Mouse (Mus musculus): ENCODE results near the gene Rfx3. TPM values are rescaled to one million over a fixed set of nuclear protein-coding genes. Genes with fewer than 3 reads are reported as not detected.

Rfx3 gene
- polyA plus RNA-seq, 1 experiment = 0.62 TPM

DNA sequence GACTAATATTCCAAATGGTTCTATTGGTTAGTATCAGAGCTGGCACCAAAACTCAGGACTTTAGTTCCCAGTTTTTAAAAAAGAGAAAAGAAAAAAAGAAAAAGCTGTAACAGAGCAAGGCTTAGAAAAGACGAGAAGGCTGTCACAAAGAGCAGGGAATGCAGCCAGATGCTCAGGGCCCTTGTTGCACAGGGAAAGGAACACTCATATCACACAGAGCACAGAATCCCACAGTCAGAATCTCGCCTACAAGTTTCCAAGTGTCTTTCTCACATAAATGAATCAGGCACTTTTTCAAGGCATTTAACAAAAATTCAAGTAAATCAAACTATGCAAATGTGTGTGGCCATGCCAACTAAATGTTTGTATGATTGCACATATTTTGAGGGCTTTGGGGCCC lies 94.5 kb downstream of the Rfx3 start:
- WGBS = 72% methylated on average over 2 of the region's 2 CpGs
- no peak for DNase-seq (ENCODE audit: low read depth, low spot score)

DNA sequence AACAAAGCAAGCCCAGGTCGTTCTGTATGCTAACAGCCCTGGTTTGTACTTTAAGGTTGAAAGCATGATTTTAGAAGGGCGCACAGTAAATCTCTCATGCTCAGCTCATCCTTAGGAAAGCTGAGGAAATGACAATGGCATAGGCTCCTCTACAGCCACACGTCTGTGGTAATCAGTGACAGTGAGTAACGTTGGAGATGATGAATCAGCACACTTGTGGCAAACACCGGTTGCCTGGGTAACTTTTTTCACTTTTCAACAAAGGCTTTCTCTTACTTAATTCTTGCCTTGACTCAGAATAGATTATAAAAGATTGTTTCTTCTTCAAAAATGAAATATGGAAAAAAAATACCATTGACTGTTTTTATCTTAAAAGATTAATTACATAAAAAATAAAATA lies 104.0 kb downstream of the Rfx3 start:
- DNase-seq (ENCODE audit: low read depth, low spot score) = no peak
- WGBS = 60% methylated on average over 5 of the region's 5 CpGs

GRCm38 (mm10) chr19:27905976-27906375 lies 105.0 kb downstream of the Rfx3 start:
- no peak for DNase-seq (ENCODE audit: low read depth, low spot score)
- 95% methylated on average over 9 of the region's 9 CpGs for WGBS

DNA sequence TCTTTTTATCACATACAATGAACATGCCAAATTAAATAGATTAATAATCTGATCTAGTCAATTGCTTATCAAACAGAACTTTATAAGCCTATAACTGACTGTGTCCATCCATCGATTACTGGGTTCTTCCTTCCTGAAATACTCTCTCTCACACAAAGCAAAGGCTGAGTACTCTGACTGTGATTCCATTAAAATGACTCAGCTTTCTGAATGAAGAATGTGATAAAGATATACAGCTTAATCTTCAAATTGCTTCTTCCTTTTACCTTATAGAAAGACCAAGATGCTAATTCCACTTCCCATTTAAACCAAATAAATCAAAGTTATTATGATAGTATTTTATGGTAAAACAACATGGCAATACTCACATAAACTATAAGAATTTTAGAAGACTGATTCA lies 105.8 kb downstream of the Rfx3 start:
- 43% methylated on average over 1 of the region's 1 CpGs for WGBS
- DNase-seq (ENCODE audit: low read depth, low spot score) = no peak

GRCm38 (mm10) chr19:27904655-27905054 lies 106.3 kb downstream of the Rfx3 start:
- DNase-seq (ENCODE audit: low read depth, low spot score) = peak; percentile 38
- WGBS = 33% methylated on average over 2 of the region's 2 CpGs

DNA sequence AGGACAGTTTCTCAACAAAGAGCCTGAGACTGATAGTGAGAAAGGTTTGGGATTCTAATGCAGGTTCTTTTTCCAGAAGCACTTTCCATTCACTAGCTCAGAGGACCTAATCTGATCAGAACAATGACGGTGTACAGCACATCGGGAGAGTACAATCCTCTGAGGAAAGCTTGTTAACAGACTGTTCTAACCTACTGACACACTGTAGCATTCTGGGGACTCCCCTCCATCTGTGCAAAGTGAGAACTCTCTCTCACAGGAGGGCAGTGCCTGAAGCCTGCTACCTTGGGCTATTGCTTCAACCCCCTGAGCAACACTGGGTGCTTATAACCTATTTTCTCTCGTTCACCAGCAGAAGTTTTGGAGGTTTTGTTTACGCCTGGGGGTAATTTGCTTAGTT lies 106.8 kb downstream of the Rfx3 start:
- no peak for DNase-seq (ENCODE audit: low read depth, low spot score)
- 41% methylated on average over 4 of the region's 4 CpGs for WGBS

DNA sequence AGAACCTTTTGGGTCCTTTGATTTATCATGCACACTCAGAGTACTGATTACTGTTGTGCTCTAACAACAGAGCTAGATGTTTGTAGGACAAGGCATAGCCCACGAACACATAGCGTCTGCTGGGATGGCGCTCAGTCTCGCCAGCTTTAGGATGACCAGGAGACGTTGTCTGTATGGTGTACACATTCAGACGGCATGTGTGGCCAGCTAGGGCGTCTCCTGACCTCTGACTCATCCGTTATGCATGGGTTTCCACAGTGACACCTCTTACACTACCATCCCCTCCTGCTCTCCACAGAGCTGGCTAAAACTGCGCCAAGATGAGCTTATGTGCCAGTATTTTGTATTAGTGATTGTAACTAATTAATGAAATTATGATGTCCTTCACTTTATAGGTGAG lies 108.4 kb downstream of the Rfx3 start:
- 68% methylated on average over 9 of the region's 9 CpGs for WGBS
- DNase-seq (ENCODE audit: low read depth, low spot score) = no peak

- WGBS = 36% methylated on average over 6 of the region's 6 CpGs
- DNase-seq (ENCODE audit: low read depth, low spot score) = peak; percentile 53
These were observed 109.3 kb downstream of the Rfx3 start for GRCm38 (mm10) chr19:27901693-27902092.

GRCm38 (mm10) chr19:27884520-27884919 lies 126.4 kb downstream of the Rfx3 start:
- WGBS = 86% methylated on average over 3 of the region's 3 CpGs
- no peak for DNase-seq (ENCODE audit: low read depth, low spot score)

DNA sequence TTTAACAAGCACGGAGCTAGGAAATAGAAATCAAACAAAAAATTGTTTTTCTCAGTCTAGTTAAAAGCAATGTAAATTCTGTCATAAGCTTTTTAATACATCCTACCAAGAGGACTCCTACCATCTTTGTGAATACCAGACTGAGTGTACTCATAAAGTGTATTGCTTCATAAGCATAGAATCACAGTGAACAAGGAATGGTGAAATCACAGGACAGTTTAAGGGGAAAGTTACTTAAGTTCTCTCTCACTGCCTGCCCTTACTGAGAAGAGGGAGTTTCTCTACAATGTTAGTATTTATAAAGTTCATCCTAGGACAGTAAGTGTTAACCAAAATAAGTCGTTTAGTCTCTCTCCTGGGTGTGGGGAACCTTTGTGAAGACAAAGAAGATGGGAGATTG lies 133.5 kb downstream of the Rfx3 start:
- no peak for DNase-seq (ENCODE audit: low read depth, low spot score)
- 76% methylated on average over 2 of the region's 2 CpGs for WGBS

DNA sequence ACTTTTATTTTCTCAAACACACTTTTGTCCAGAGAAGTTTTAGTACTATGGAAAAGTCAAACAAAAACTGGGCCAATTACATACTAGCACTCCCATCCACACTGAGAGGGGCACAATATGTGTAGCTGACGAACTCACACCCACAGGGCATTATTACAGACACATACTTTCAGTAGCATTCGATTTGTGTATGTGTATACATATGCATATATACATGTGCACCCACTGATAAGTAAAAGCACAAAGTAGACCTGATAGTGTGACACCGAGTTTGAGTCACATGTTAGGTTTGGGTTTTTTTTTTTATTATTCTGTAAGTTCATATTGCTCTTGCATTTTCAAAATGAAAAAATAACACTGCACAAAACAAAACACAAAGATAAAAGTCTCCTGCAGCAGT lies 140.2 kb downstream of the Rfx3 start:
- 90% methylated on average over 3 of the region's 3 CpGs for WGBS
- no peak for DNase-seq (ENCODE audit: low read depth, low spot score)

- no peak for DNase-seq (ENCODE audit: low read depth, low spot score)
These were observed 151.3 kb downstream of the Rfx3 start for GRCm38 (mm10) chr19:27859641-27860040.

DNA sequence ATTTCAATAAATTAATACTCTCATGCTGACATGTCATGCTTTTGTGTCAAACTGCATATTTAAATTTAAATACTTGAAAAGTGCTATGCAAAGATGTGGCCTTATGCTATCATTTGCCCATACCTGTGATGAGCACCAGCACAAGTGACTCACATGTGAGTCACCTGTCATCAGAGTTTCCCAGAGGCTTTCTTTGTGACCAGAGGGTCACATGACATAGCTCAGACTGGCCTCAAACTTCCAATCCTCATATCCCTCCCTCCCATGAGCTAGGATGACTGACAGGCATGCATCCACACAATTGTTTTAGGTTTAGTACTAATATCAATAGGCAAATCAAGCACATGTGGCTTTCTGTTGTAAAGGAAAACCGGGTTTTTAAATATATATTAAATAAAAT lies 162.0 kb downstream of the Rfx3 start:
- 83% methylated on average over 1 of the region's 1 CpGs for WGBS
- no peak for DNase-seq (ENCODE audit: low read depth, low spot score)

GRCm38 (mm10) chr19:27847055-27847454 lies 163.9 kb downstream of the Rfx3 start:
- WGBS = 72% methylated on average over 4 of the region's 4 CpGs
- no peak for DNase-seq (ENCODE audit: low read depth, low spot score)

DNA sequence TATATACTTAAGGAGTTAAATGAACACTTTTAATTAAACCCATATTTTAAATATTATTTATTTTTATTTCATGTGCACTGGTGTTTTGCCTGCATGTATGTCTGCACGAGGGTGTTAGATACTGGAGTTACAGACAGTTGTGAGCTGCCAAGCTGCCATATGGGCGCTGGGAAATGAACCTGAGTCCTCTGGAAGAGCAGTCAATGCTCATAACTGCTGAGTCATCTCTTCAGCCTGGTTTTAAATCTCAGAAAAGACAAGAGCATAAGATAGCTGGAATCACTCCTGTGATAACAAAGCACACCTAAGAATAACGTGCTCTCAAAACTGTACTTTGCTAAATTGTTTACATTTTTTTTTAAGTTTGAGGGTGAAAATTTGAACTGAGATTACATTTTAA lies 172.3 kb downstream of the Rfx3 start:
- DNase-seq (ENCODE audit: low read depth, low spot score) = no peak
- 66% methylated on average over 3 of the region's 3 CpGs for WGBS

GRCm38 (mm10) chr19:27838041-27838440 lies 172.9 kb downstream of the Rfx3 start:
- 81% methylated on average over 4 of the region's 4 CpGs for WGBS
- no peak for DNase-seq (ENCODE audit: low read depth, low spot score)

GRCm38 (mm10) chr19:27832448-27832847 lies 178.5 kb downstream of the Rfx3 start:
- 85% methylated on average over 1 of the region's 1 CpGs for WGBS

GRCm38 (mm10) chr19:27828316-27828715 lies 182.7 kb downstream of the Rfx3 start:
- WGBS = 55% methylated on average over 1 of the region's 1 CpGs
- DNase-seq (ENCODE audit: low read depth, low spot score) = no peak

More at GRCm38 (mm10) chr19:27832448-27832847, 178.5 kb downstream of the Rfx3 start:
- DNase-seq (ENCODE audit: low read depth, low spot score) = no peak

GRCm38 (mm10) chr19:27817661-27818060 lies 193.3 kb downstream of the Rfx3 start:
- no peak for DNase-seq (ENCODE audit: low read depth, low spot score)

- DNase-seq (ENCODE audit: low read depth, low spot score) = peak; percentile 18
- WGBS = 64% methylated on average over 4 of the region's 4 CpGs
These were observed 230.9 kb downstream of the Rfx3 start for GRCm38 (mm10) chr19:27780030-27780429.

GRCm38 (mm10) chr19:27770716-27771265 lies 240.2 kb downstream of the Rfx3 start:
- 92% methylated on average over 8 of the region's 8 CpGs for WGBS
- DNase-seq (ENCODE audit: low read depth, low spot score) = no peak

DNA sequence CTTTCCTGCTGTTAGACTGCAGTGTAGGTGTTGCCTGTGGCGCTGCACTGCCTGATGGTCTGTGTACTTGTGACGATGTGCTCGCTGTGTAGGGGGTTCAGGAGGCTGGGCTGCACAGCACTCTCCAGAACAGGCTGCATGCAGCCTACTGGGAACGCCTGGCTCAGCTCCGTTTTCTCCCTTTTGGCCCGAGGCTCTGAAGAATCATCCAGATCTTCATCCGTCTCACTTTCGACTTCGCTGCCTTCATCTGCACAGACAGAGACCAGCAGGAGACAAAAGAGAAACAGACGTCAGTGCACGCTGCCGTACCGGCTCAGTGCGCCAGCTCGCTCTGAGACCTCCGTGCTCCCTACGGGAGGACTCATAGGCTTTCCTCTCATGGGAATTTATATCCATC lies 242.5 kb downstream of the Rfx3 start:
- no peak for DNase-seq (ENCODE audit: low read depth, low spot score)
- 90% methylated on average over 17 of the region's 17 CpGs for WGBS
